Mouse (Mus musculus) embryonic stem cell, embryonic (primary cell): ENCODE measurements around the gene Ndufs4.

ENCODE experiments used
- CTCF ChIA-PET, 4 experiments: fragments of 300-600 bp in 2 of 4; fragments of 350-600 bp in 2 of 4; sonication (Branson Sonifier 250); formaldehyde crosslinking; loops; one replicate each; lab custom pipeline; 2022; ENCODE audit warnings: inconsistent platforms in 2 of 4; lab: Charles Lee
- POLR2A ChIA-PET, 4 experiments: fragments of 300-600 bp in 2 of 4; fragments of 350-600 bp in 2 of 4; sonication (Branson Sonifier 250); formaldehyde crosslinking; loops; one replicate each; lab custom pipeline; 2022; ENCODE audit warnings: antibody characterized with exemption in 4 of 4, inconsistent platforms in 1 of 4; lab: Charles Lee

Ndufs4 gene

GRCm38 (mm10) chr13:114277277-114277676 is 110.8 kb downstream of the Ndufs4 start:
- CTCF ChIA-PET, result no interaction called here
- POLR2A ChIA-PET, result interaction anchor here in 1 of 4 experiments (1.1 to 2.6 kb wide), 2 partner anchors 14 to 20 kb away, joined by 3 to 9 read pairs; no protein-coding TSS in a partner anchor

GRCm38 (mm10) chr13:114271410-114272105 is 116.5 kb downstream of the Ndufs4 start:
- CTCF ChIA-PET, result no interaction called here
- POLR2A ChIA-PET, result interaction anchor here in 2 of 4 experiments (0.6 to 2.7 kb wide), 7 partner anchors 9 to 392 kb away, joined by 3 to 10 read pairs (median 3); no protein-coding TSS in a partner anchor

GRCm38 (mm10) chr13:114267741-114268140 is 120.3 kb downstream of the Ndufs4 start:
- CTCF ChIA-PET, result no interaction called here
- POLR2A ChIA-PET, result no interaction called here

GRCm38 (mm10) chr13:114260486-114261205 is 127.4 kb downstream of the Ndufs4 start:
- ChIA-PET CTCF (interaction anchor here in 1 of 4 experiments (0.5 kb wide), 1 partner anchor 27 kb away, joined by 3 read pairs; no protein-coding TSS in a partner anchor), POLR2A (interaction anchor here in 3 of 4 experiments (0.7 to 1.0 kb wide), 3 partner anchors 15 to 116 kb away, joined by 3 to 4 read pairs (median 3); no protein-coding TSS in a partner anchor)

- ChIA-PET CTCF (no interaction called here), POLR2A (interaction anchor here in 1 of 4 experiments (1.1 to 1.7 kb wide), 2 partner anchors 17 to 40 kb away, joined by 5 to 7 read pairs; no protein-coding TSS in a partner anchor)
Measured at GRCm38 (mm10) chr13:114254697-114255096, 133.4 kb downstream of the Ndufs4 start.
